10 mouse cellular contexts compared by ENCODE assay signal in genomic region chr11:117618214-117618613, GRCm38 (mm10). TPM values are rescaled to one million over a fixed set of nuclear protein-coding genes. Genes with fewer than 3 reads are reported as not detected.
DNase-seq lines count a peak whose midpoint lies in the region; ATAC-seq and TF ChIP-seq lines count a peak whose summit lies in the region.
"Had no signal": no experiment of that assay in that cellular context is flagged by ENCODE, and none has a peak within 500 bp of the region (broad histone marks: within the 10 kb centered on the region; RNA-seq: fewer than 3 reads in every experiment).

No protein-coding gene starts in this region.

- peak overlapping the region; percentile 81 for H3K27ac ChIP-seq in embryonic facial prominence, embryonic 13.5 days
- H3K27ac ChIP-seq in embryonic facial prominence, embryonic 10.5 days (replicated peaks): no peak overlapping the region
- peak overlapping the region; percentile 75 for H3K27ac ChIP-seq in CH12.LX (ENCODE audit: insufficient read depth, low read depth)
- peak overlapping the region; percentile 74 for H3K27ac ChIP-seq in hindbrain, embryonic 15.5 days (replicated peaks)
- H3K27ac ChIP-seq in limb, embryonic 14.5 days (replicated peaks; ENCODE audit: low read depth, low read length): peak overlapping the region; percentile 50; the same call in 1 of the 2 replicates
- H3K27ac ChIP-seq: liver, embryonic 14.5 days had no signal

- no peaks in the 10 kb centered on the region for H3K36me3 ChIP-seq in embryonic facial prominence, embryonic 13.5 days
- no peaks in the 10 kb centered on the region for H3K36me3 ChIP-seq in embryonic facial prominence, embryonic 10.5 days (replicated peaks)
- no peaks in the 10 kb centered on the region for H3K36me3 ChIP-seq in CH12.LX (replicated peaks in 1 of 2; ENCODE audit: control insufficient read depth in 1 of 2, insufficient read depth in 1 of 2, low read length in 1 of 2)
- H3K36me3 ChIP-seq in hindbrain, embryonic 15.5 days: no peaks in the 10 kb centered on the region
- no peaks in the 10 kb centered on the region for H3K36me3 ChIP-seq in limb, embryonic 14.5 days (ENCODE audit: control insufficient read depth, insufficient read depth, low read length)

- dilution Hi-C loops in CH12.LX (cut with MboI; ENCODE audit: extremely low pct_ligation_motif_present, extremely low pct_unique_long_range_greater_than_20kb, low sequenced_read_pairs): no loop called here

- TF ChIP-seq EP300 in CH12.LX (IDR thresholded peaks at IDR 0.05; ENCODE audit: low read length): no peak

- no peak for DNase-seq in embryonic facial prominence, embryonic 10.5 days (ENCODE audit: low spot score)
- no peak for DNase-seq in CH12.LX (ENCODE audit: extremely low read depth)
- DNase-seq in limb, embryonic 14.5 days (ENCODE audit: low spot score): no peak
- DNase-seq in Muller cell, postnatal 12 days (ENCODE audit: inconsistent ontology term): no peak
- no peak for DNase-seq in layer of hippocampus, postnatal 14 days (ENCODE audit: low spot score in 2 of 2)
- DNase-seq: right cerebral cortex, adult 18-20 months had no signal

- no peak for ATAC-seq in embryonic facial prominence, embryonic 13.5 days (ENCODE audit: insufficient number of reproducible peaks, insufficient read depth, low FRiP score, low TSS enrichment, low read depth)
- no peak for ATAC-seq in hindbrain, embryonic 15.5 days (ENCODE audit: low FRiP score, low read depth)
- no peak for ATAC-seq in limb, embryonic 14.5 days (ENCODE audit: low FRiP score, low read depth)
- ATAC-seq in erythroblast, adult 5-6 weeks (replicated peaks; ENCODE audit: low FRiP score, poor library complexity, severe bottlenecking): no peak

- H3K9me3 ChIP-seq in embryonic facial prominence, embryonic 13.5 days: no peaks in the 10 kb centered on the region
- no peaks in the 10 kb centered on the region for H3K9me3 ChIP-seq in embryonic facial prominence, embryonic 10.5 days
- H3K9me3 ChIP-seq in CH12.LX (replicated peaks; ENCODE audit: low read length): peaks cover 11% of the 10 kb centered on the region
- H3K9me3 ChIP-seq in hindbrain, embryonic 15.5 days: no peaks in the 10 kb centered on the region
- H3K9me3 ChIP-seq in limb, embryonic 14.5 days (ENCODE audit: control insufficient read depth, low read length): no peaks in the 10 kb centered on the region

- no peak; the same call in 1 of the 2 replicates for TF ChIP-seq RAD21 in CH12.LX (IDR thresholded peaks at IDR 0.05; ENCODE audit: low read depth, low read length)

- no peak for TF ChIP-seq CTCF in CH12.LX (conservative IDR thresholded peaks at IDR 0.05 in 1 of 2, IDR thresholded peaks at IDR 0.05 in 1 of 2; ENCODE audit: low read depth in 2 of 2, low read length in 2 of 2)

- H3K4me1 ChIP-seq in embryonic facial prominence, embryonic 13.5 days: peaks cover 43% of the 10 kb centered on the region
- peaks cover 28% of the 10 kb centered on the region for H3K4me1 ChIP-seq in embryonic facial prominence, embryonic 10.5 days
- peaks cover 15 to 44% of the 10 kb centered on the region in 2 experiments for H3K4me1 ChIP-seq in CH12.LX (ENCODE audit: control insufficient read depth in 1 of 2, insufficient read depth in 2 of 2)
- H3K4me1 ChIP-seq in hindbrain, embryonic 15.5 days (replicated peaks): peaks cover 29% of the 10 kb centered on the region
- H3K4me1 ChIP-seq in limb, embryonic 14.5 days (ENCODE audit: control insufficient read depth, insufficient read depth, low read length): peaks cover 37% of the 10 kb centered on the region

- no peaks in the 10 kb centered on the region for H3K79me2 ChIP-seq in CH12.LX (replicated peaks; ENCODE audit: control insufficient read depth, extremely low read depth, insufficient read depth, poor library complexity, severe bottlenecking)

- no peak overlapping the region for H3K9ac ChIP-seq in embryonic facial prominence, embryonic 13.5 days
- peak overlapping the region; percentile 35 for H3K9ac ChIP-seq in CH12.LX (ENCODE audit: insufficient read depth, low read depth)
- 0 out of 2 replicates have a peak overlapping the region, but pooled peaks have one; percentile 5 for H3K9ac ChIP-seq in hindbrain, embryonic 15.5 days
- H3K9ac ChIP-seq in limb, embryonic 14.5 days (ENCODE audit: low read depth, low read length, severe bottlenecking): no peak overlapping the region; the same call in 1 of the 2 replicates
- H3K9ac ChIP-seq: liver, embryonic 14.5 days had no signal

- H3K27me3 ChIP-seq in embryonic facial prominence, embryonic 13.5 days: peaks cover 28% of the 10 kb centered on the region
- H3K27me3 ChIP-seq in embryonic facial prominence, embryonic 10.5 days (replicated peaks; ENCODE audit: low read depth, poor library complexity, severe bottlenecking): peaks cover 59% of the 10 kb centered on the region
- H3K27me3 ChIP-seq in CH12.LX (replicated peaks): no peaks in the 10 kb centered on the region
- H3K27me3 ChIP-seq in hindbrain, embryonic 15.5 days: peaks cover 6% of the 10 kb centered on the region; the same call in 1 of the 2 replicates
- peaks cover 6% of the 10 kb centered on the region; the same call in 1 of the 2 replicates for H3K27me3 ChIP-seq in limb, embryonic 14.5 days (ENCODE audit: control insufficient read depth, insufficient read depth, low read length)

- TF ChIP-seq POLR2A in CH12.LX (IDR thresholded peaks at IDR 0.05; ENCODE audit: low read depth, low read length): no peak; the same call in 1 of the 2 replicates
- no peak for TF ChIP-seq POLR2A in limb, embryonic 14.5 days (IDR thresholded peaks at IDR 0.05; ENCODE audit: borderline replicate concordance, extremely low read depth, insufficient read depth, insufficient read length)

- in situ Hi-C loops in CH12.LX (cut with MboI; ENCODE audit: low pct_ligation_motif_present, low pct_unique_long_range_greater_than_20kb, low sequenced_read_pairs): no loop called here

- WGBS in embryonic facial prominence, embryonic 13.5 days: 11% methylated on average over 3 of the region's 3 CpGs
- WGBS in embryonic facial prominence, embryonic 10.5 days: 19% methylated on average over 3 of the region's 3 CpGs
- 6% methylated on average over 3 of the region's 3 CpGs for WGBS in hindbrain, embryonic 15.5 days
- 5% methylated on average over 3 of the region's 3 CpGs for WGBS in limb, embryonic 14.5 days

- H3K4me2 ChIP-seq in embryonic facial prominence, embryonic 13.5 days: peak overlapping the region; percentile 50
- H3K4me2 ChIP-seq in CH12.LX (ENCODE audit: insufficient read depth, low read depth, poor library complexity, severe bottlenecking): peak overlapping the region; percentile 83
- peak overlapping the region; percentile 31 for H3K4me2 ChIP-seq in hindbrain, embryonic 15.5 days
- peak overlapping the region; percentile 36 for H3K4me2 ChIP-seq in limb, embryonic 14.5 days (replicated peaks; ENCODE audit: low read depth, low read length, severe bottlenecking)

- no peak overlapping the region for H3K4me3 ChIP-seq in embryonic facial prominence, embryonic 13.5 days
- no peak overlapping the region for H3K4me3 ChIP-seq in embryonic facial prominence, embryonic 10.5 days
- peak overlapping the region in 2 of 3 experiments; percentile 20 to 28 for H3K4me3 ChIP-seq in CH12.LX (replicated peaks in 1 of 3; ENCODE audit: low read depth in 2 of 3, low read length in 2 of 3, poor library complexity in 1 of 3)
- H3K4me3 ChIP-seq in hindbrain, embryonic 15.5 days: no peak overlapping the region
- H3K4me3 ChIP-seq in limb, embryonic 14.5 days (replicated peaks; ENCODE audit: low read length): no peak overlapping the region

TF ChIP-seq in CH12.LX, 34 proteins besides CTCF, POLR2A, EP300 and RAD21:
- no peak for TF ChIP-seq USF2 (conservative IDR thresholded peaks at IDR 0.05; ENCODE audit: low read depth, low read length)
- TF ChIP-seq CHD1 (IDR thresholded peaks at IDR 0.05; ENCODE audit: low read depth, low read length): peak; percentile 72; the same call in 1 of the 2 replicates
- TF ChIP-seq ELF1 (IDR thresholded peaks at IDR 0.05; ENCODE audit: low read depth, low read length): 0 out of 2 replicates have a peak, but pooled peaks have one; percentile 3
- TF ChIP-seq ZNF384 (IDR thresholded peaks at IDR 0.05; ENCODE audit: low read depth, low read length): peak; percentile 34

RNA-seq across cellular contexts. Expression of gene Tnrc6c, which starts 35.9 kb away (rescaled TPM):
- polyA plus RNA-seq in embryonic facial prominence, embryonic 13.5 days (2015; fragmentation: Nextera tagmentation; extraction: Ambion mirVana): 18.4 and 22.5 TPM in 2 replicates
- 13.9 and 15.2 TPM in 2 replicates for polyA plus RNA-seq in embryonic facial prominence, embryonic 10.5 days (2016; fragmentation: Nextera tagmentation; extraction: Ambion mirVana)
- total RNA-seq in CH12.LX (2012; rRNA removed) (16.7 and 17.2 TPM in 2 replicates), CH12.LX (2014; rRNA removed) (6.1 and 6.9 TPM in 2 replicates)
- 12.2 and 12.8 TPM in 2 replicates for polyA plus RNA-seq in CH12.LX (2012; ENCODE audit: insufficient read length, low read depth)
- 24.2 and 24.7 TPM in 2 replicates for polyA plus RNA-seq in hindbrain, embryonic 15.5 days (2015; fragmentation: Nextera tagmentation; extraction: Ambion mirVana)
- polyA plus RNA-seq in limb, embryonic 14.5 days (2012; rRNA removed): 34.7 and 43.7 TPM in 2 replicates
- polyA plus RNA-seq in limb, embryonic 14.5 days (2014; fragmentation: Nextera tagmentation; extraction: Ambion mirVana): 18.1 and 21.1 TPM in 2 replicates
- 5.6 and 6.9 TPM in 2 replicates for total RNA-seq in erythroblast, adult 5-6 weeks (2015; ENCODE audit: low replicate concordance)
- total RNA-seq in erythroblast, adult 5-6 weeks (2017; ENCODE audit: low replicate concordance): 6.3 and 9.5 TPM in 2 replicates
- total RNA-seq in layer of hippocampus, postnatal 14 days (2021): 10 to 100 TPM; 61.8 to 67.9 TPM

Comparison
In these comparisons a context has a peak if more than half of its experiments do, and no peak if none do; other contexts are left out.
1. H3K4me2 ChIP-seq: peak in every context shown above with its lines; median percentile 83 in CH12.LX; 50 in embryonic facial prominence, embryonic 13.5 days; 36 in limb, embryonic 14.5 days; 31 in hindbrain, embryonic 15.5 days.
2. H3K4me3 ChIP-seq: peak in CH12.LX (2 of 3); none in embryonic facial prominence, embryonic 13.5 days (single experiment), embryonic facial prominence, embryonic 10.5 days (single experiment), hindbrain, embryonic 15.5 days (single experiment) and limb, embryonic 14.5 days (single experiment).
3. H3K9ac ChIP-seq: peak in CH12.LX (single experiment) and hindbrain, embryonic 15.5 days (single experiment); none in embryonic facial prominence, embryonic 13.5 days (single experiment) and limb, embryonic 14.5 days (single experiment).